Mouse (Mus musculus): ENCODE data around the gene Setd7. TPM values are rescaled to one million over a fixed set of nuclear protein-coding genes. Genes with fewer than 3 reads are reported as not detected.
A peak's percentile ranks its signal among the peaks of the same experiment; 100 is the strongest.

Setd7 gene
- polyA plus RNA-seq, 1 experiment from 2014 or later: 2.1 TPM

DNA sequence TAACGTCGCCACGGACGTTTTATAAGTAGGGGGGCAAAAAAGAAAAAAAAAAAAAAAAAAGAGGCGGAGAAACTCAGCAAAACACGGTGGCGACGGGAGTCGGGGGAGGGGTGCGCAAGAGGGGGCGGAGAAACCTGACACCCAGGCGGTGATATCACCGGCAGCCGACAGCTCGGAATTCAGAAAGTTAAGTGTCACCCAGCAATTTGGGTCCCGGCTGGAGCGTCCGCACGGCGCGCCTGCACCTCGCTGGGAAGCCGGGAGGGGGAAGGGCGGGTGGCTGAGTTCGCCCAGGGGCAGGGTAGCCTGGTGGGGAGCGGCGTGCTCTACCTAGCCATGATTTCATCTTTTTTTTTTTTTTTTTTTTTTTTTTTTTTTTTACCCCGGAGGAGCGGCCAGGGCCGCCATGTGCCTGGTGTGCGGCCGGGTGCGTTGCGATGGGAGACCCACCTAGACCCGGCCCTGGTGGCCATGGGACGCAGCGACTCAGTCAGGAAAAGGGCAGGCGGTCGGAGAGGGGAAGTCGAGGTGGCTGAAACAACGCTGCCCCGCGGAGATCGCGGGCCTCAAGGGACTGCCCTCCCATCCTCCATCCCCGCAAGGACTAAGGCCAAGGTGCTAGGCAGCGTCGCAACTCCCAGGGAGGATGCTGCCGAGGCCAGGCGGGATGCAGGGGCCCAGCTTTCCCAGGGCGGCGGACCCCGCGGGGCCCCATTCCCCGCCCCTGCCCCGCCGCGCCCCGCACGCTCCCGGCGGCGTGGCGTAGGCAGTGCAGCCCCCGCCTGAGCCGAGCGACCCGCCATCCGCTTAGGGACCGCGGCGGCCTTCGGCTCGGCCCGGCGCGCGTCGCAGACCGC lies 857 bp downstream of the Setd7 start:
- TF ChIP-seq CTCF (IDR thresholded peaks at IDR 0.05) (peak; percentile 25; the same call in 1 of the 2 replicates), EP300 (IDR thresholded peaks at IDR 0.05) (no peak)
- DNase-seq (ENCODE audit: low spot score) (peak; percentile 93), ATAC-seq (peak; percentile 63)
- Histone ChIP-seq H3K9ac (replicated peaks; ENCODE audit: low read depth) (peak overlapping the region; percentile 80), H3K9me3 (ENCODE audit: low read length) (no peaks in the 10 kb centered on the region), H3K27me3 (replicated peaks; ENCODE audit: insufficient read depth, low read length) (no peaks in the 10 kb centered on the region), H3K4me3 (ENCODE audit: low read depth, low read length) (peak overlapping the region; percentile 83), H3K36me3 (ENCODE audit: insufficient read depth, low read length) (no peaks in the 10 kb centered on the region), H3K27ac (ENCODE audit: low read length) (peak overlapping the region; percentile 94), H3K4me2 (replicated peaks; ENCODE audit: low read depth, low read length) (peak overlapping the region; percentile 98), H3K4me1 (ENCODE audit: insufficient read depth, low read depth, low read length) (peaks cover 8% of the 10 kb centered on the region; the same call in 1 of the 2 replicates)
- under 1% methylated on average over 67 of the region's 80 CpGs for WGBS

DNA sequence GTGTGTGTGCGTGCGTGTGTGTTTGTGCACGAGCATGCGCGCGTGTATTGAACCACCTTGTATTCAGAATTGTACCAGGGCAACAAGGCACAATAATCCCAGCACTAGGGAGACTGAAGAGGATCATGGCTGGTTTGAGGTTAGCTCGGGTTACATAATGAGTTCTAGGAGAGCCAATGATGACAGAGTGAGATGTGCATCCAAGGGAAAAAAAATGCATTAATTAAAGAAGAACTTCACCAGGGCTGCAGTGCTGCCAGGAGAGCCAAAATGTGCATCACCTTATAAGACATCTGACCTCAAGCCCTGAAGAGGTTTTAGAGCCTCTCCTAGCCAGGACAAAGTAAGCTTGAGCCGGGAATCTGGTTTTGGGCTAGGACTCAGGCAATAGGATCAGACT lies 5.1 kb downstream of the Setd7 start:
- 78% methylated on average over 8 of the region's 8 CpGs for WGBS
- no peak for DNase-seq (ENCODE audit: low spot score)
- TF ChIP-seq CTCF (IDR thresholded peaks at IDR 0.05) (no peak), EP300 (IDR thresholded peaks at IDR 0.05) (no peak)
- Histone ChIP-seq H3K4me3 (ENCODE audit: low read depth, low read length) (no peak overlapping the region), H3K4me1 (ENCODE audit: insufficient read depth, low read depth, low read length) (peaks cover 6% of the 10 kb centered on the region; the same call in 1 of the 2 replicates), H3K9ac (replicated peaks; ENCODE audit: low read depth) (no peak overlapping the region), H3K4me2 (replicated peaks; ENCODE audit: low read depth, low read length) (no peak overlapping the region), H3K27me3 (replicated peaks; ENCODE audit: insufficient read depth, low read length) (no peaks in the 10 kb centered on the region), H3K9me3 (ENCODE audit: low read length) (no peaks in the 10 kb centered on the region), H3K36me3 (ENCODE audit: insufficient read depth, low read length) (no peaks in the 10 kb centered on the region), H3K27ac (ENCODE audit: low read length) (no peak overlapping the region)
- ATAC-seq: no peak

DNA sequence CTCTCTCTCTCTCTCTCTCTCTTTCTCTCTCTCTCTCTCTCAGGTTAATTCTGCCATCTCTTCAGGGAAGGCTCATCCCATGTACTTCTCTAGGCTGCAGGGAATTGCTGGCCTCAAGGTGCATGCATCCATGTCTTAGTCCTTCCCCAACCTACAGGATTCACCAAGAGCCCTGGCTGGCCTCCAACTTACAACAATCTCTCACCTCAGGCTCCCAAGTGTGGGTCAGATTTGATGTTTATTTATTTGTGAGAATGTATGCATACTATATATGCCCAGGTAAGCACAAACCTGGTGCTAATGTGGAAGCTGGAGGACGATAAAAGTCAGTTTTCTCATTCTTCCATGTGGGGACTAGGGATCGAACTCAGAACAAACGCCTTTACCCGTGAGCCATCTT lies 5.8 kb downstream of the Setd7 start:
- ATAC-seq: no peak
- Histone ChIP-seq H3K27ac (ENCODE audit: low read length) (no peak overlapping the region), H3K4me2 (replicated peaks; ENCODE audit: low read depth, low read length) (no peak overlapping the region)

DNA sequence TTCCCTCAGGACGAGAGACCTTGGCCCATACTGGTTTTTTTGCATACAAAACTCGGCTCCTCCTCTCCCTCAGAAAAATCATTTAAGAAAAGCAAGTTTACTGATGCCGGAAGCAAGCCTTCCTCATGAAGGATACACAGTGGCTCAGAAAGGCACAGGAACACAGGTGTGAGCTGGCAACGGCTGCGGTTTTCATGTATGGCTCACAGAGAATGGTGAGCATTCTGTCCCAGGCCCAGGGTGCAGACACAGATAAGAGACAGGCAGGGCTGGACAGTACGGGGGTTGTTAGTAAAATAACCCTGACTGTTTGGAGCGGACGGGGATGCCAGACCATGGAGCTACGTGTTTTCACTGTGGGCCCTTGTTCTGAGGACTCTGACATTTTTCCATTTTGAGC lies 6.6 kb downstream of the Setd7 start:
- no peak for TF ChIP-seq CTCF (IDR thresholded peaks at IDR 0.05)
- no peak for TF ChIP-seq EP300 (IDR thresholded peaks at IDR 0.05)
- Histone ChIP-seq H3K27me3 (replicated peaks; ENCODE audit: insufficient read depth, low read length) (no peaks in the 10 kb centered on the region), H3K9me3 (ENCODE audit: low read length) (no peaks in the 10 kb centered on the region), H3K4me3 (ENCODE audit: low read depth, low read length) (no peak overlapping the region), H3K4me1 (ENCODE audit: insufficient read depth, low read depth, low read length) (peaks cover 6% of the 10 kb centered on the region; the same call in 1 of the 2 replicates), H3K4me2 (replicated peaks; ENCODE audit: low read depth, low read length) (no peak overlapping the region), H3K36me3 (ENCODE audit: insufficient read depth, low read length) (no peaks in the 10 kb centered on the region), H3K27ac (ENCODE audit: low read length) (peak overlapping the region; percentile 14; the same call in 1 of the 2 replicates), H3K9ac (replicated peaks; ENCODE audit: low read depth) (no peak overlapping the region)
- 68% methylated on average over 9 of the region's 9 CpGs for WGBS
- ATAC-seq: no peak
- DNase-seq (ENCODE audit: low spot score): no peak

More for the DNA sequence above, 5.8 kb downstream of the Setd7 start:
- H3K4me1 ChIP-seq (ENCODE audit: insufficient read depth, low read depth, low read length): peaks cover 6% of the 10 kb centered on the region; the same call in 1 of the 2 replicates
- H3K36me3 ChIP-seq (ENCODE audit: insufficient read depth, low read length): no peaks in the 10 kb centered on the region
- no peak for DNase-seq (ENCODE audit: low spot score)
- no peaks in the 10 kb centered on the region for H3K27me3 ChIP-seq (replicated peaks; ENCODE audit: insufficient read depth, low read length)
- WGBS: 85% methylated on average over 4 of the region's 4 CpGs
- no peaks in the 10 kb centered on the region for H3K9me3 ChIP-seq (ENCODE audit: low read length)
- no peak overlapping the region for H3K9ac ChIP-seq (replicated peaks; ENCODE audit: low read depth)
- TF ChIP-seq CTCF (IDR thresholded peaks at IDR 0.05): no peak
- no peak for TF ChIP-seq EP300 (IDR thresholded peaks at IDR 0.05)
- H3K4me3 ChIP-seq (ENCODE audit: low read depth, low read length): no peak overlapping the region

DNA sequence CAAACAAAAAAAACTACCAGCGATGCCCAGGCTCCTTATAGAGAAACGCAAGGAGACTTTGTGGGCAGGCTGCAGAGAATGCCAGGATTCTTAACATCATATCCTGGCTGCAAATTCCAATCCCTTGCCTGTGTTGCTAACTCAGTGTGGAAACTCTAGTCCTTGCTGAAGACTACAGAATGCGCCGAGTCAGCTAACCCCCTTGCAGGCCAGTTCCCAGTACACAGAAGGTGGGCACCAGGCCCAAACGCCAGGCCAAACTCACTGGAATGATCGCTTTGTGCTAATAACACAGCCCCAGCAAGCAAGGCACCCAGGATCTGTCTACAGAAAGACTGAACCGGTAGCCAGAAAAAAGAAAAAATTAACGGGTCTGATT lies 7.2 kb downstream of the Setd7 start:
- 0 out of 2 replicates have a peak overlapping the region, but pooled peaks have one; percentile 28 for H3K4me3 ChIP-seq (ENCODE audit: low read depth, low read length)
- 30% methylated on average over 8 of the region's 8 CpGs for WGBS
- no peaks in the 10 kb centered on the region for H3K36me3 ChIP-seq (ENCODE audit: insufficient read depth, low read length)
- ATAC-seq: peak; percentile 75
- H3K27ac ChIP-seq (ENCODE audit: low read length): no peak overlapping the region; the same call in 1 of the 2 replicates
- peak; percentile 84 for DNase-seq (ENCODE audit: low spot score)
- TF ChIP-seq EP300 (IDR thresholded peaks at IDR 0.05): no peak
- no peak for TF ChIP-seq CTCF (IDR thresholded peaks at IDR 0.05)
- peak overlapping the region; percentile 54 for H3K4me2 ChIP-seq (replicated peaks; ENCODE audit: low read depth, low read length)
- no peak overlapping the region for H3K9ac ChIP-seq (replicated peaks; ENCODE audit: low read depth)
- H3K27me3 ChIP-seq (replicated peaks; ENCODE audit: insufficient read depth, low read length): no peaks in the 10 kb centered on the region
- H3K4me1 ChIP-seq (ENCODE audit: insufficient read depth, low read depth, low read length): peaks cover 5% of the 10 kb centered on the region; the same call in 1 of the 2 replicates
- no peaks in the 10 kb centered on the region for H3K9me3 ChIP-seq (ENCODE audit: low read length)

DNA sequence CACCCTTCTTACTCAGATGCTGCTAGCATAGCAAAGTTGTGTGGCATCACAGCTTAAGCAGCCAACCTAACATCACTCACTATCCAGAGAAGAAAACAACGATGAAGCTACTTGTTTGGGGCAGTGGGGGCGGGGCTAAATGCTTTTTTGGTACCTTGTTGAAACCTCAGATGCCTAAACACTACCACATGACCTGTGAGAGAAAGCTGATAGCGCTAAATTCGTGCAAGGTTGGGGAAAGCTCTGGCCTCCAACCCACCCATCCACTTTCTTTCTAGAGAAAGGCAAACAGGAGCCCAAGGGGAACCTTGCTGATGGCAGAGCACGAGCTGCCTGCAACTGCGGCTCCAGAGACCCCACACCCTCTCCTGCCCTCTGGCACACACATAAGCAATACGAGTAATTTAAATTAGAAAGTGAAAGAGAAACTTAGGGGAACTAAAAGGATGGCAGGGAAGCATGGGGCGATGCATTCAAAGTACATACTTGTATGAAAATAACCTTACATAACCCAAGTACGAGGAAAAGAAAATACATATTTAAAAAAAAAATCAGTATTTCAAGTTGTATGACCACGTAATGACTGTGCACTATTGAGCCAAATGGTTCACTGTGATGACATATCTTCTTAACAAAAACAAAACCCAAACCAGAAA lies 7.7 kb downstream of the Setd7 start:
- H3K9ac ChIP-seq (replicated peaks; ENCODE audit: low read depth): no peak overlapping the region
- H3K27ac ChIP-seq (ENCODE audit: low read length): peak overlapping the region; percentile 65
- TF ChIP-seq EP300 (IDR thresholded peaks at IDR 0.05): no peak
- no peak for TF ChIP-seq CTCF (IDR thresholded peaks at IDR 0.05)
- DNase-seq (ENCODE audit: low spot score): peak; percentile 62
- no peaks in the 10 kb centered on the region for H3K36me3 ChIP-seq (ENCODE audit: insufficient read depth, low read length)
- peak; percentile 23 for ATAC-seq
- peak overlapping the region; percentile 28; the same call in 1 of the 2 replicates for H3K4me3 ChIP-seq (ENCODE audit: low read depth, low read length)
- no peaks in the 10 kb centered on the region for H3K9me3 ChIP-seq (ENCODE audit: low read length)
- peak overlapping the region; percentile 54 for H3K4me2 ChIP-seq (replicated peaks; ENCODE audit: low read depth, low read length)
- H3K4me1 ChIP-seq (ENCODE audit: insufficient read depth, low read depth, low read length): no peaks in the 10 kb centered on the region; the same call in 1 of the 2 replicates
- H3K27me3 ChIP-seq (replicated peaks; ENCODE audit: insufficient read depth, low read length): no peaks in the 10 kb centered on the region
- 27% methylated on average over 10 of the region's 10 CpGs for WGBS

All from lung, postnatal 0 days (tissue).